Mouse (Mus musculus) midbrain, postnatal 0 days (tissue): Measurements from ENCODE around the gene Rbfox1. TPM values are rescaled to one million over a fixed set of nuclear protein-coding genes. Genes with fewer than 3 reads are reported as not detected.

Experiments
- ATAC-seq: fragments of 200-750 bp; cut with Nextera tagmentation; 2 replicates; pipeline ENCODE4 v1.8.0; 2017; ENCODE audit warnings: moderate number of reproducible peaks, mild to moderate bottlenecking, moderate TSS enrichment, moderate library complexity; ENCODE audit not compliant: low FRiP score
- DNase-seq: peaks from one replicate; pipeline ENCODE4 v3.0.0-alpha.2; 2015; ENCODE audit warnings: low spot score
- H3K27ac ChIP-seq: fragments of 300-500 bp; sonication (generic); 2 replicates; pipeline ENCODE4 v1.5.1; 2014; ENCODE audit warnings: low read depth, mild to moderate bottlenecking, low read length, mixed read lengths
- H3K27me3 ChIP-seq: fragments of 300-500 bp; sonication (generic); 2 replicates; pipeline ENCODE4 v1.6.1; 2014; ENCODE audit warnings: low read length, control low read depth, mixed read lengths; ENCODE audit not compliant: insufficient read depth
- H3K36me3 ChIP-seq: fragments of 300-500 bp; sonication (generic); 2 replicates; pipeline ENCODE4 v1.6.1; 2014; ENCODE audit warnings: low read length, control low read depth, mixed read lengths; ENCODE audit not compliant: insufficient read depth
- H3K4me1 ChIP-seq: fragments of 300-500 bp; sonication (generic); 2 replicates; pipeline ENCODE4 v1.6.1; 2014; ENCODE audit warnings: mild to moderate bottlenecking, control low read depth, antibody characterized with exemption, low read length, mixed read lengths; ENCODE audit not compliant: insufficient read depth
- H3K4me2 ChIP-seq: fragments of 300-500 bp; sonication (generic); 2 replicates; pipeline ENCODE4 v1.6.1; 2014; ENCODE audit warnings: low read depth, mild to moderate bottlenecking, low read length, mixed read lengths; ENCODE audit not compliant: poor library complexity, severe bottlenecking
- H3K4me3 ChIP-seq: fragments of 300-500 bp; sonication (generic); 2 replicates; pipeline ENCODE4 v1.5.1; 2014; ENCODE audit warnings: low read depth, mild to moderate bottlenecking, low read length, moderate library complexity
- H3K9ac ChIP-seq: fragments of 300-500 bp; sonication (generic); replicated peaks from 2 replicates; pipeline ENCODE4 v1.6.1; 2014; ENCODE audit warnings: mild to moderate bottlenecking, low read length, moderate library complexity, mixed read lengths; ENCODE audit not compliant: poor library complexity, severe bottlenecking
- H3K9me3 ChIP-seq: fragments of 300-500 bp; sonication (generic); 2 replicates; pipeline ENCODE4 v1.6.1; 2016; ENCODE audit warnings: low read length, control low read depth
- CTCF ChIP-seq: IDR thresholded peaks from 2 replicates; pipeline ENCODE4 v1.5.1; 2016; ENCODE audit warnings: antibody characterized with exemption, mild to moderate bottlenecking
- WGBS: fragments of 180-500 bp; shearing (Covaris S2); extraction: QIAGEN DNeasy Blood & Tissue Kit; methylation state at CpG from one replicate; pipeline ENCODE4 v1.1.7; 2014; 5-methylcytosine and 5-hydroxymethylcytosine counted together
- polyA plus RNA-seq: library from polyadenylated mRNA; unstranded; fragments of >200 nt; fragmentation: Nextera tagmentation; extraction: Ambion mirVana; gene quantifications from 2 replicates; pipeline ENCODE4 v1.2.1, GENCODE M21; 2015
- total RNA-seq: library from RNA; depleted of rRNA; stranded (reverse); fragments of >200 nt; gene quantifications from 2 replicates; pipeline ENCODE4 v1.2.3, GENCODE M21; 2014

Gene Rbfox1
- total and polyA plus RNA-seq, 2 experiments from 2014 or later, result 142 to 242 TPM

DNA sequence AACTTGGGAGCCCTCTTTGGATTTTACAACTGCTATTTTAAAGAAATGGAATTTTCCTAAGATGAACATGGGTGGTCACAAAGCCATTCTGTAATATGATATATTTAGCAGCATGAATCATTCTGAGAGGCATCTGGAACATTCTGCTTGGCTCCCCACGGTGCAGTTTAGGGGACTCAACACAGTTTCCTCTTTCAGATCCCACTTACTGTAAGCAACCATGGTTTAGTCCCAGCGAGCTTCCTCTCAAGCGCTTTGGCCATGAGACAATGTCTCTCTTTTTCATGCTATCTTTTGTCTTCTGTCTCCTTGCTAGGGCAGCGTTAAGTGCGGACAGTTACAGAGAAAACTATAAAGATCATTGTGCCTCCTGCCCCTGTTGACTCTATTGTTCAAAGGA lies 1394.4 kb downstream of the Rbfox1 start:
- DNase-seq, result peak; percentile 5

DNA sequence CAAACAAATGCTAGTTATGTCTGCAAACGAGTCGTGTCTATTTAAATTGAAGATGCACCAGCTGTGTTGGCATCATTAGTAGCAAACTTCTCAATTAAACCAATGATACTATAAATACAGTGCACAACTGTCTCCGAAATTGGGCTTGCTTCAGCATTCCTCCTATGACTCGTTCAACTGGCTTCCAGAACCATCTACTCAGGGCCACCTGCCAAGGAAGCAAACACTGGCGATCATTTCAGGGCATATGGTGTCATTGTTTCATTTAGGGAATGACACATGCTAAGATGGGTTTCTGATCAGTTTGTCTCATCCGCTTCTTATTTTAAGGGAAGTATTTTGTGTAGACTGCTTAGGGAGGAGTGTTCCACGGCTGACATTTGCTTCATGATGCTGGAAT lies 1397.1 kb downstream of the Rbfox1 start:
- no peaks in the 10 kb centered on the region for H3K4me1 ChIP-seq
- no peak overlapping the region for H3K4me3 ChIP-seq
- ATAC-seq (no peak), DNase-seq (peak; percentile 8)
- no peaks in the 10 kb centered on the region for H3K27me3 ChIP-seq
- TF ChIP-seq CTCF, result no peak
- H3K27ac ChIP-seq, result no peak overlapping the region
- H3K9ac ChIP-seq, result no peak overlapping the region
- H3K9me3 ChIP-seq, result no peaks in the 10 kb centered on the region
- 91% methylated on average over 7 of the region's 7 CpGs for WGBS
- no peak overlapping the region for H3K4me2 ChIP-seq
- H3K36me3 ChIP-seq, result no peaks in the 10 kb centered on the region

More for the DNA sequence above, 1394.4 kb downstream of the Rbfox1 start:
- Histone ChIP-seq H3K9ac (no peak overlapping the region), H3K27me3 (no peaks in the 10 kb centered on the region), H3K4me2 (no peak overlapping the region), H3K4me1 (no peaks in the 10 kb centered on the region), H3K4me3 (no peak overlapping the region), H3K27ac (no peak overlapping the region), H3K9me3 (no peaks in the 10 kb centered on the region), H3K36me3 (no peaks in the 10 kb centered on the region)
- ATAC-seq, result no peak
- 69% methylated on average over 5 of the region's 5 CpGs for WGBS
- no peak for TF ChIP-seq CTCF

DNA sequence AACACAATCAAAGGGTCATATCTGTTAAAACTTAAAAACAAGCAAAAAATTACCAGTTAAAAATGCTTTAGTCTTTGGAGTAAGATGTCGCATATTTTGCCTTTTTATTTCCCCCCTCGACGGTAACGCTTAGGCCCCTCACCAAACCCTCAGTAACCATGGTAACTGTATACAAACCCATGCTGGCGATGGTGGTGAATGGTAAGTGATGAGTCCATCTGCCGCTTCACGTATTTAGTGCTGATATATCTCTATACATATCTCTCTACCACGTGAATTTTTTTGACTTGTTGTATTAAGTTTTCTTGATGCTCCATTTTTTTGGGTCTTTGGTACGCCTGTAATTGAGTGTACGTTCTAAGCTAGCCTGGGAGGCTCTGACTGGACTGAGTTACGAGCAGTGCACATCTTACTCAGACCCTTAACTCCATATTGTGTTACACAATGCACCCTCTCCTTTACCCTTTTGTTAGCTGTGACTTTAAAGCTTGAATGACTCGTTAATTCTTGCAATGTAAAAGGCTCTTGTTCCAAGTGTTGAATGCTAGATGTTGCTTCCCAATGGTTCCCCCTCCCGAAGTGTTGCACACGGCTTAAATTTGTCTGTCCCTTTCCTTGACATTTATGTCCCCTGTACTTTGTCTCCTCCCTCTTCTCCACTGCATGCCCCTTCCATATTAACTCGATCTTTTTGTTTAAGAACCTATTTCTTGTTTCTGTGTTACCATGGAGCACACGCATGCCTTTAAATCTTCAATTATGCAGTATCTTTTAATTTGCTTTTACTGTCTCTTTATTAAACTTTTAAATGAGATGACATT lies 1408.0 kb downstream of the Rbfox1 start:
- no peak for TF ChIP-seq CTCF
- no peak for DNase-seq
- H3K4me1 ChIP-seq, result no peaks in the 10 kb centered on the region

DNA sequence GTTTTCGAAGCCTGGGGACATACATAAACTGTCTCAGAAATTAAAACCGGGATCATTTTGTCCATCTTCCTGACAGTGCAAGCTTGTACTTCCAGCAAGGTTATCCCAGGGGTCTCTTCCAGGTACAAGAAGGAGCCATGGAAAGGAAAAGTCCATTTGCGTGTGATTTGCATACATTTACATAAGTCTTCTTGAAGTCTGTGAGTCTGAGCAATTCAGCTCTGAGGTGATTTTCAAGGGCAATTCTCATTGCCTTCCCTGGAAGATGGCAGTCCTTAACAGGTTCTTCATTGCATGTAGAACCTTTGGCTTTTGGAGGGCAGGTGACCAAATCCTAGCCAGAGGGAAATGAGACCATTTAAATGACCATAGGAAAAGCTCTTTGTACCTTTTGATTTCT lies 1417.3 kb downstream of the Rbfox1 start:
- H3K36me3 ChIP-seq, result no peaks in the 10 kb centered on the region
- no peak for TF ChIP-seq CTCF
- H3K27me3 ChIP-seq, result no peaks in the 10 kb centered on the region
- H3K4me2 ChIP-seq, result no peak overlapping the region
- H3K27ac ChIP-seq, result no peak overlapping the region
- no peak overlapping the region for H3K4me3 ChIP-seq
- H3K9me3 ChIP-seq, result no peaks in the 10 kb centered on the region
- no peaks in the 10 kb centered on the region for H3K4me1 ChIP-seq
- ATAC-seq (no peak), DNase-seq (no peak)
- 51% methylated on average over 3 of the region's 3 CpGs for WGBS
- no peak overlapping the region for H3K9ac ChIP-seq

More for the DNA sequence above, 1408.0 kb downstream of the Rbfox1 start:
- no peak overlapping the region for H3K4me3 ChIP-seq
- H3K4me2 ChIP-seq, result no peak overlapping the region
- no peaks in the 10 kb centered on the region for H3K9me3 ChIP-seq
- no peak overlapping the region for H3K27ac ChIP-seq
- 59% methylated on average over 16 of the region's 16 CpGs for WGBS
- no peaks in the 10 kb centered on the region for H3K27me3 ChIP-seq
- no peak for ATAC-seq
- no peak overlapping the region for H3K9ac ChIP-seq
- H3K36me3 ChIP-seq, result no peaks in the 10 kb centered on the region

DNA sequence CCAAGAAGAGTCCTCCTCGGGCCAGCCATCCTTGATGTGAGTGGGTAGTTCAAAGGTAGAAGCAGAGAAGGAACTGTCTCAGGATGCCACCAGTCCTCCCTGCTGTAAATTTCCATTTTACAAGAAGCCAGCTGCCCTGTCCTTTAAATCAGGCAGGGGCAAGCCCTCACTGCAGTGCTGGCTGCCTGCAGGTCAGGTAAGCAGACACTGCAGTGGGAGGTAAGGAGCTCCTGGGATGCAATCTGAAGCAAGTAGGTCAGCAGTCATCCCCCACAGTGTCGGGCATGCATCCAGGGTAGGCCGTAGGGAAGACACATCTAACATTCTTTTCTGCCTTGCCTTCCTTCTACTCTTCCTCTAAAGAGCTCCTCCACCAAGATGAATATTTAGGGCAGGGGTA lies 1444.0 kb downstream of the Rbfox1 start:
- no peak overlapping the region for H3K4me3 ChIP-seq
- no peaks in the 10 kb centered on the region for H3K36me3 ChIP-seq
- WGBS, result 70% methylated on average over 3 of the region's 3 CpGs
- no peaks in the 10 kb centered on the region for H3K27me3 ChIP-seq
- no peak overlapping the region for H3K9ac ChIP-seq
- no peaks in the 10 kb centered on the region for H3K9me3 ChIP-seq
- no peaks in the 10 kb centered on the region for H3K4me1 ChIP-seq
- no peak overlapping the region for H3K4me2 ChIP-seq
- ATAC-seq (no peak), DNase-seq (no peak)
- H3K27ac ChIP-seq, result no peak overlapping the region
- TF ChIP-seq CTCF, result no peak

DNA sequence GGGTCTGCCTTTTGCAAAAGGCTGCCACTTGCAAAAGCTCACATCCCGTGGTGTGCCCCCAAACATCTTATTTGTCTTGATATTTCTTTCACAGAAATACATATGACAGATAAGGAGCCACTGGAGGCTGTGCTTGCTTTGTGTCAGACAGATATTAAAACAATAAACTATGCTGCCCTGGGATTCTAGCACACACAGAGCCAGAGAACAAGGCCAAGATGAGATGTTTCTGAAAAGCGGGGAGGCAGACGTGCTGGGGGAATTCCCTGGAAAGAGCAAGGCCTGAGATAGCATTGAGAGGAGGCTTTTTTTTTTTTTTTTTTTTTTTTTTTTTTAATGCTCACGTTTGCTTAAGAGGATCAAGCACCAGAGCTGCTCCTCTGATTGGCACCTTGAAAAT lies 1456.0 kb downstream of the Rbfox1 start:
- Histone ChIP-seq H3K27me3 (no peaks in the 10 kb centered on the region), H3K9me3 (no peaks in the 10 kb centered on the region), H3K4me3 (no peak overlapping the region), H3K4me2 (no peak overlapping the region), H3K4me1 (no peaks in the 10 kb centered on the region), H3K9ac (no peak overlapping the region), H3K27ac (no peak overlapping the region), H3K36me3 (no peaks in the 10 kb centered on the region)
- ATAC-seq (no peak), DNase-seq (no peak)
- 24% methylated on average over 4 of the region's 4 CpGs for WGBS
- no peak for TF ChIP-seq CTCF
